Mouse (Mus musculus) liver, embryonic 12.5 days (tissue): Measurements from ENCODE around the gene Thop1. TPM values are rescaled to one million over a fixed set of nuclear protein-coding genes. Genes with fewer than 3 reads are reported as not detected.

Source experiments
- ATAC-seq: fragments of 200-750 bp; cut with Nextera tagmentation; 2 replicates; pipeline ENCODE4 v1.8.0; 2017; ENCODE audit warnings: moderate number of reproducible peaks, mild to moderate bottlenecking, moderate library complexity
- H3K27ac ChIP-seq: fragments of 300-500 bp; sonication (generic); 2 replicates; pipeline ENCODE4 v1.5.1; 2016; ENCODE audit warnings: mild to moderate bottlenecking
- H3K27me3 ChIP-seq: fragments of 300-500 bp; sonication (generic); replicated peaks from 2 replicates; pipeline ENCODE4 v1.6.1; 2016; ENCODE audit warnings: mild to moderate bottlenecking, moderate library complexity
- H3K36me3 ChIP-seq: fragments of 300-500 bp; sonication (generic); 2 replicates; pipeline ENCODE4 v1.6.1; 2016; ENCODE audit warnings: mild to moderate bottlenecking, moderate library complexity
- H3K4me1 ChIP-seq: fragments of 300-500 bp; sonication (generic); 2 replicates; pipeline ENCODE4 v1.6.1; 2016
- H3K4me2 ChIP-seq: fragments of 300-500 bp; sonication (generic); 2 replicates; pipeline ENCODE4 v1.6.1; 2016; ENCODE audit warnings: mild to moderate bottlenecking, moderate library complexity
- H3K4me3 ChIP-seq: fragments of 300-500 bp; sonication (generic); 2 replicates; pipeline ENCODE4 v1.5.1; 2016; ENCODE audit warnings: mild to moderate bottlenecking, moderate library complexity
- H3K9ac ChIP-seq: fragments of 300-500 bp; sonication (generic); 2 replicates; pipeline ENCODE4 v1.6.1; 2016; ENCODE audit warnings: mild to moderate bottlenecking, moderate library complexity
- H3K9me3 ChIP-seq: fragments of 300-500 bp; sonication (generic); replicated peaks from 2 replicates; pipeline ENCODE4 v1.6.1; 2016; ENCODE audit warnings: mild to moderate bottlenecking, moderate library complexity
- WGBS: fragments of 180-500 bp; shearing (Covaris S2); methylation state at CpG from one replicate; pipeline ENCODE4 v1.1.7; 2016; ENCODE audit not compliant: insufficient replicate concordance; 5-methylcytosine and 5-hydroxymethylcytosine counted together
- microRNA-seq: library from miRNA; unstranded; fragments of <30 nt; microRNA quantifications from one replicate; pipeline ENCODE4, GENCODE M21; 2017
- polyA plus RNA-seq: library from polyadenylated mRNA; unstranded; fragments of >200 nt; fragmentation: Nextera tagmentation; extraction: Ambion mirVana; gene quantifications from 2 replicates; pipeline ENCODE4 v1.2.1, GENCODE M21; 2016

Gene Thop1
- polyA plus RNA-seq, 1 experiment from 2014 or later, result 50.8 TPM

GRCm38 (mm10) chr10:81123500-81123899 lies 53.7 kb downstream of the Thop1 start:
- Histone ChIP-seq H3K27me3 (no peaks in the 10 kb centered on the region), H3K4me2 (no peak overlapping the region), H3K36me3 (peaks cover 65% of the 10 kb centered on the region), H3K9me3 (no peaks in the 10 kb centered on the region), H3K9ac (no peak overlapping the region), H3K4me3 (no peak overlapping the region), H3K4me1 (peaks cover 42% of the 10 kb centered on the region), H3K27ac (peak overlapping the region; percentile 16; the same call in 1 of the 2 replicates)
- no peak for ATAC-seq
- WGBS, result 72% methylated on average over 11 of the region's 11 CpGs

Small RNA genes within 50 kb of the gene (microRNA-seq; reads per million reads assigned to microRNA genes)
- gene Mir5615-1 (not detected), gene Mir5615-2 (not detected)

Other genes starting within 250 kb of the Thop1 start
- 1,528 and 1,635 TPM in 2 replicates for gene Oaz1, start 243.4 kb upstream of the Thop1 start, polyA plus RNA-seq
- gene Lingo3, start 226.0 kb upstream of the Thop1 start, polyA plus RNA-seq, result not detected in 2 replicates
- gene Lsm7, start 214.8 kb upstream of the Thop1 start, polyA plus RNA-seq, result 235 and 245 TPM in 2 replicates
- 66.1 and 70.5 TPM in 2 replicates for gene Sppl2b, start 214.8 kb upstream of the Thop1 start, polyA plus RNA-seq
- gene Tmprss9, start 198.2 kb upstream of the Thop1 start, polyA plus RNA-seq, result 0.04 and 0.05 TPM in 2 replicates
- gene Timm13, start 169.1 kb upstream of the Thop1 start, polyA plus RNA-seq, result 271 and 301 TPM in 2 replicates
- 23.1 and 23.6 TPM in 2 replicates for gene Lmnb2, start 151.8 kb upstream of the Thop1 start, polyA plus RNA-seq
- 1.6 and 2.0 TPM in 2 replicates for gene Gadd45b, start 140.0 kb upstream of the Thop1 start, polyA plus RNA-seq
- 0.80 and 0.81 TPM in 2 replicates for gene Gng7, start 55.1 kb upstream of the Thop1 start, polyA plus RNA-seq
- not detected in 2 replicates for gene Diras1, start 44.4 kb upstream of the Thop1 start, polyA plus RNA-seq
- gene Slc39a3, start 32.6 kb upstream of the Thop1 start, polyA plus RNA-seq, result 7.1 and 7.9 TPM in 2 replicates
- 89.2 and 91.3 TPM in 2 replicates for gene Sgta, start 9.9 kb upstream of the Thop1 start, polyA plus RNA-seq
- gene Creb3l3, start 28.8 kb downstream of the Thop1 start, polyA plus RNA-seq, result 17.3 and 17.8 TPM in 2 replicates
- 167 and 168 TPM in 2 replicates for gene Map2k2, start 35.9 kb downstream of the Thop1 start, polyA plus RNA-seq
- 74.0 and 76.0 TPM in 2 replicates for gene Zbtb7a, start 65.2 kb downstream of the Thop1 start, polyA plus RNA-seq
- 28.9 and 29.7 TPM in 2 replicates for gene Pias4, start 97.9 kb downstream of the Thop1 start, polyA plus RNA-seq
- gene Eef2, start 106.6 kb downstream of the Thop1 start, polyA plus RNA-seq, result 440 and 450 TPM in 2 replicates
- gene Dapk3, start 113.0 kb downstream of the Thop1 start, polyA plus RNA-seq, result 41.7 TPM in 2 replicates
- not detected in 2 replicates for gene 4930442H23Rik, start 113.8 kb downstream of the Thop1 start, polyA plus RNA-seq
- gene Nmrk2, start 132.0 kb downstream of the Thop1 start, polyA plus RNA-seq, result not detected in 2 replicates
- gene Atcay, start 160.8 kb downstream of the Thop1 start, polyA plus RNA-seq, result 0.05 and 0.06 TPM in 2 replicates
- 1.1 and 1.2 TPM in 2 replicates for gene Zfr2, start 163.1 kb downstream of the Thop1 start, polyA plus RNA-seq
- gene Matk, start 182.9 kb downstream of the Thop1 start, polyA plus RNA-seq, result 2.0 and 2.2 TPM in 2 replicates
- gene Mrpl54, start 196.9 kb downstream of the Thop1 start, polyA plus RNA-seq, result 152 and 156 TPM in 2 replicates
- gene Apba3, start 196.9 kb downstream of the Thop1 start, polyA plus RNA-seq, result 27.3 and 30.4 TPM in 2 replicates
- gene Tjp3, start 221.5 kb downstream of the Thop1 start, polyA plus RNA-seq, result 1.1 and 1.3 TPM in 2 replicates
- 27.8 and 29.0 TPM in 2 replicates for gene Pip5k1c, start 222.9 kb downstream of the Thop1 start, polyA plus RNA-seq